Mouse (Mus musculus) embryonic facial prominence, embryonic 15.5 days (tissue): ENCODE measurements at regions not wholly inside any gene's neighbourhood (a gene's known extent, or its start where the extent isn't known, plus 50 kb on each side); places are given as distances from the start of the nearest gene placed in this dataset.

Experiments used
- ATAC-seq: fragments of 200-750 bp; cut with Nextera tagmentation; 2 replicates; pipeline ENCODE4 v1.8.0; 2017; ENCODE audit warnings: low read depth, moderate TSS enrichment; ENCODE audit not compliant: insufficient number of reproducible peaks, low FRiP score, low TSS enrichment
- H3K27ac ChIP-seq: fragments of 300-500 bp; sonication (generic); replicated peaks from 2 replicates; pipeline ENCODE4 v1.5.1; 2015; ENCODE audit warnings: mild to moderate bottlenecking, inconsistent platforms
- H3K27me3 ChIP-seq: fragments of 300-500 bp; sonication (generic); 2 replicates; pipeline ENCODE4 v1.6.1; 2015; ENCODE audit warnings: inconsistent platforms
- H3K36me3 ChIP-seq: fragments of 300-500 bp; sonication (generic); 2 replicates; pipeline ENCODE4 v1.6.1; 2015; ENCODE audit warnings: mild to moderate bottlenecking, inconsistent platforms
- H3K4me1 ChIP-seq: fragments of 300-500 bp; sonication (generic); 2 replicates; pipeline ENCODE4 v1.6.1; 2015; ENCODE audit warnings: inconsistent platforms
- H3K4me2 ChIP-seq: fragments of 300-500 bp; sonication (generic); replicated peaks from 2 replicates; pipeline ENCODE4 v1.6.1; 2015; ENCODE audit warnings: mild to moderate bottlenecking, inconsistent platforms
- H3K4me3 ChIP-seq: fragments of 300-500 bp; sonication (generic); replicated peaks from 2 replicates; pipeline ENCODE4 v1.5.1; 2015; ENCODE audit warnings: mild to moderate bottlenecking, inconsistent platforms
- H3K9ac ChIP-seq: fragments of 300-500 bp; sonication (generic); 2 replicates; pipeline ENCODE4 v1.6.1; 2015; ENCODE audit warnings: inconsistent platforms
- H3K9me3 ChIP-seq: fragments of 300-500 bp; sonication (generic); replicated peaks from 2 replicates; pipeline ENCODE4 v1.6.1; 2016; ENCODE audit warnings: inconsistent platforms
- WGBS: fragments of 180-500 bp; shearing (Covaris S2); methylation state at CpG from one replicate; pipeline ENCODE4 v1.1.7; 2015; 5-methylcytosine and 5-hydroxymethylcytosine counted together

DNA sequence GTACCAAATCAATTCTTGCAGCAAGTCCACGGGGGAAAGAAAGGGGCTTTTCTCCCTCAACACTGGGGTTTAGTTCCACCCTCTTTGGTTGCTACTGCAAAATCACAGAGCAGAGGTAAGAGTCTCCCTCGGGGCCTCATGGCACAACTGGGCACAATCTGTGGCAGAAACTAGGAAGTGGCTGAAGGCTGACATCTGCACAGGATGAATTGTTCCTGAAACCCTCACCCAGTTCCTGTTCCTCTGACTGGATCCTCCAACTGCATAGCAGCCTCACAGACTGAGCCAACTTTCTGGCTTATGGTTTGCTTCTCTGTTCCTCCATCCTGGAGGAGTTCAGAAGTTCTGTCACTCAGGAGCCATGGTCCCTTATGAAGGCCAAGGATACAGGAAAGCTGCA, 338.6 kb downstream of the 3100002H09Rik start:
- Histone ChIP-seq H3K36me3 (no peaks in the 10 kb centered on the region), H3K4me2 (no peak overlapping the region), H3K9me3 (no peaks in the 10 kb centered on the region), H3K27ac (no peak overlapping the region), H3K4me3 (no peak overlapping the region), H3K27me3 (no peaks in the 10 kb centered on the region), H3K9ac (no peak overlapping the region), H3K4me1 (peaks cover 5% of the 10 kb centered on the region)
- WGBS, result 65% methylated on average over 2 of the region's 2 CpGs
- ATAC-seq, result no peak

DNA sequence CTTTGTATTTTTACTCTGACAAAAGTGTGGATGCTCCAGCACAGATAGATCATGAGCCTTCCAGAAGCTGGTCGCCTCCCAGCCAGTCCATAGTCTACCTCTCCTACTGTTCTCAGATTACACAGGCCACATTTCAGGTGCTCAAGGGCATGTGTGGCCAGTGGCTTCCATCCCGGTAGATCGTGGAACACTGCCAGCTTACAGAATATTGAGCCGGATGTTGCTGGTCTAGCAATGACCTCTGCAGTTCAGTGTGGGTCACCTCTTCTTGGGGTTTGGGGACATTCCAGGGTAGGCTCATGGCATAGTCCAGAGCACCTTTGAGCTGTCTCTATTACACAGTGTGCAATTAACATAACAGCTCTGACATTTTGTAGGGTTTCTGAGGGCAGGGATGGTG, 342.2 kb downstream of the 3100002H09Rik start:
- Histone ChIP-seq H3K27me3 (no peaks in the 10 kb centered on the region), H3K4me1 (no peaks in the 10 kb centered on the region), H3K4me2 (no peak overlapping the region), H3K9ac (no peak overlapping the region), H3K4me3 (no peak overlapping the region), H3K27ac (no peak overlapping the region), H3K9me3 (no peaks in the 10 kb centered on the region), H3K36me3 (no peaks in the 10 kb centered on the region)
- WGBS, result 71% methylated on average over 4 of the region's 4 CpGs
- no peak for ATAC-seq

DNA sequence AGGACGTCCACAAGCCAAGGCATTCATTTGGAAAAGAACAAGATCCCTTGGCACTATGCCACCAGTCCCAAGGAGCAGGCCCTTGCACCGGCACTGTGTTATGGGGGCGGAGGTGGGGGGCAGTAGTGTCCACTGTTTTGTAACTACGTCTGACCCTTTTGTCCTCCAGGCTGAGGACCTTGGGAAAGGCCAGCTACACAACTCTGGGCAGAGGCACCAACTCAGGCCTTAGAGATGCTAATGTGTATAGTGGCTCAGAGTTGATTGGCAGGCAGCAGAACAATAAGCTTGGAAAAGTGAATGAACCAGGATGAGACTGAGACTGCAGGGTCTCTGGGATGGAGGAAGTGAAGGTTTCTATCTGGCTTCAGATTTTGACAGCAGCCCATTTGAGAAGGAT, 344.0 kb downstream of the 3100002H09Rik start:
- Histone ChIP-seq H3K4me1 (no peaks in the 10 kb centered on the region), H3K9ac (no peak overlapping the region), H3K4me2 (no peak overlapping the region), H3K9me3 (no peaks in the 10 kb centered on the region), H3K27ac (no peak overlapping the region), H3K4me3 (no peak overlapping the region), H3K36me3 (no peaks in the 10 kb centered on the region), H3K27me3 (no peaks in the 10 kb centered on the region)
- ATAC-seq, result no peak
- WGBS, result 39% methylated on average over 4 of the region's 4 CpGs

DNA sequence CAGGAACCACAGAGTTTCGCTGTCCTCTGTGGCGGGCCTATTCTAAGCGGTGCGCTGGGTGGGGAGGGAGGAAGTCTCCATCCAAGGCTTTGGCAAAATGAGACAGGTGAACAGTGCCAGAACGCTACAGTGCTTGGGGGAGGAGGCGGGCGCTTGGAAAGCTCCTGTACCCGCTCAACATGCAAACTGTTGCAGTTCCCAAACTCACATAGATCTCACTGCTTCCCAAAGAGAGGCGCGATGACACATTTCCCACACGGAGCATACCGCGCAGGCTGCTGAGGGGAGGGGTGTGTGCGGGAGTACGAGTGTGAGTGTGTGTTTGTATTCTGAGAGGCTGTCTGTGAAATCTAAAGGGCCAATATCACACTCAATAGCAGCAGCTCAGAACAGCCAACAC, 345.1 kb downstream of the 3100002H09Rik start:
- ATAC-seq, result no peak
- H3K4me2 ChIP-seq, result no peak overlapping the region
- H3K4me3 ChIP-seq, result no peak overlapping the region
- H3K4me1 ChIP-seq, result no peaks in the 10 kb centered on the region
- H3K36me3 ChIP-seq, result no peaks in the 10 kb centered on the region
- 84% methylated on average over 15 of the region's 15 CpGs for WGBS
- no peak overlapping the region for H3K27ac ChIP-seq
- H3K9ac ChIP-seq, result no peak overlapping the region
- no peaks in the 10 kb centered on the region for H3K9me3 ChIP-seq
- no peaks in the 10 kb centered on the region for H3K27me3 ChIP-seq

DNA sequence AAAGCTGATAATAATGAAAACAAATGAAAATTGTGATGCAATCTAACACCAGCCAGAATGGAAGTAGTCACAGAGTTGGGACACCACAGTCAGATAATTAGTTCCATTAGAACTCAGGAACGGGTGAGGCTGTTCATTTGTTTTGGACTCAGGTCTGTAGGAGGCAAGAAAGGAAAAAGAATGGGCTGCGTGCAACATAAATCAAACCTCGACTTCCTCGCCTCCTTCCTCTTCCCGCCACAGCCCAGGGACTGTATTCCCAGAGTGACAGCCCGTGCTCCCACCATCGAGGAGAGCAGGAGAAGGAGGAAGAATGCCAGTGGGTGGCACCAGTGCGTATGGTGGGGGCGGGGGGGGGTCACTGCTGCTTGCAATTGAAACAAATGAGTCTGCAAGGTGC, 339.2 kb upstream of the 4930535I16Rik start:
- Histone ChIP-seq H3K9ac (no peak overlapping the region; the same call in 1 of the 2 replicates), H3K36me3 (no peaks in the 10 kb centered on the region), H3K27me3 (peaks cover 15% of the 10 kb centered on the region; the same call in 1 of the 2 replicates), H3K4me1 (peaks cover 10% of the 10 kb centered on the region), H3K9me3 (no peaks in the 10 kb centered on the region), H3K4me3 (no peak overlapping the region), H3K4me2 (no peak overlapping the region), H3K27ac (no peak overlapping the region)
- no peak for ATAC-seq
- 21% methylated on average over 9 of the region's 9 CpGs for WGBS

DNA sequence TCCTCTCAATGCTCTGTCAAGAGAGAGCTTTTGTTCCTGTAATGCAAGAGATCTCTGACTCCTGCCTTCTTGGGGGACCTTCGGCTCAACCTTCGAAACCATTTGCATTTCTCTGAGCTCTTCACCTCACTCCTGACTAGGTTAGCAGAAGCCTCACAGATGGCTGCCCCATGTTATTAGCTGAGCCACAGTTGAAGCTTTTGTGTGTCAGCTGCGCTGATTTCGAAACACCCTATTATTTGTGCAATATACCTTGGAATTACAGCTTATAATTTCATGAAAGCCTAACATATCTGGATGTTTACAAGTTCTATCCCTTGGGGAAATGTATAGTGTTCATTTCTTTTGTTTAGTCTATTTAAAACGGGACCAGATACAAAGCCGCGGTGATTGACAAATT, 338.7 kb upstream of the 4930535I16Rik start:
- no peak for ATAC-seq
- Histone ChIP-seq H3K4me3 (no peak overlapping the region), H3K9ac (no peak overlapping the region), H3K4me1 (peaks cover 10% of the 10 kb centered on the region), H3K4me2 (no peak overlapping the region), H3K36me3 (no peaks in the 10 kb centered on the region), H3K9me3 (no peaks in the 10 kb centered on the region), H3K27ac (no peak overlapping the region), H3K27me3 (peaks cover 15% of the 10 kb centered on the region; the same call in 1 of the 2 replicates)
- WGBS, result 68% methylated on average over 7 of the region's 7 CpGs

DNA sequence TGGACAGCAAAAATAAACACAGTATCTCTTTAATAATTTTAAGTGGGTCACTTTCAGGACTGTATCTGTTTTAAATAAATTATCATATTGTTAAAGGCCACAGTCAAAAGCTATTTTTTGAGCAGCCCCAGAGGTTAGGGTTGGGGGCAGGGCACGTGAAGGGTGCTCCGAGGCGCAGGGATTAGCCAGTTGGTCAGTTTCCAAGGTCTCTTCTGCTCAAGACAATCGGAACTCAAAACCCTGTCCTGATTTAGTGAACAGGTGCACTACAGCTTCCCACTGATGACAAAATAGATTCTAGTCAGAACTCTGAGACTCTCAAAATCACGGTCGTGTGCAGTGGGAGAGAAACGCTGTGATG, 337.3 kb upstream of the 4930535I16Rik start:
- ATAC-seq, result no peak

DNA sequence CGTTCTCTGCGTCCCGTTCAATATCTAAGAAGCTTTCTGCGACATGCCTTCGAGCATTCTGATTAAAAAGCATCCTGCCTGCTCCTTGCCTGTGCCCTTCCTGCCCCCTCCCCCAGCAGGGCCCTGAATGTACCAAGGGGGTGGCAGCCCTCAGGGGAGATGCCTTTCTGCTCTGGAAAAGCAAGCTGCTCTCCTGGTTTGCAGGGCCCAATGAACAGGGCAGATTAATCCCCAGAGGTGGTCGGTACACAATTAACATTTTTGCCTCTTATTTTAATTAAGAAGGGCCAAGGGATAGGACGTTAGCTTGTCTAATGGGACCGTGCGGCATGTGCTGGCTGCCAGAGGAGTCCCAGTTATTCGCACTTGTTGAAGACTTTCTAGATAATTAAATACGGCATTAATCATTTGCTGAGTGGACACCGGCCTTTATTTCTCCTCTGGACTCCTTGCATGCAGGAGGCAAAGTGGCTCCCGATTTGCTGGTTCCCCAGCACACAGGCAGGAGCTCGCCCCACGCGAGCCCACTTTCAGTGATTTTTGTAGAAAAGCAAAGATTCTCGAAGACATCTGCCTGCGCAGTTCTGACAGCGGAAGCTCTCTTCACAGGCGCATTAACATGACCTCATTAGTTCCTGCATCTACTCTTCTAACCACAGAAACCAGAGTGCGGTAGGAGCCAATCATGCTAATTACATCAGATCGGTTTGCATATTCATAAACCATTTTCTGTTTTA, 336.8 kb upstream of the 4930535I16Rik start:
- 22% methylated on average over 22 of the region's 22 CpGs for WGBS
- peaks cover 10% of the 10 kb centered on the region for H3K4me1 ChIP-seq
- no peak overlapping the region for H3K9ac ChIP-seq
- no peak overlapping the region for H3K4me2 ChIP-seq
- H3K27me3 ChIP-seq, result peaks cover 15% of the 10 kb centered on the region; the same call in 1 of the 2 replicates
- H3K27ac ChIP-seq, result no peak overlapping the region
- ATAC-seq, result no peak
- no peaks in the 10 kb centered on the region for H3K36me3 ChIP-seq
- H3K9me3 ChIP-seq, result no peaks in the 10 kb centered on the region
- H3K4me3 ChIP-seq, result no peak overlapping the region

More for the DNA sequence above, 337.3 kb upstream of the 4930535I16Rik start:
- Histone ChIP-seq H3K4me1 (peaks cover 10% of the 10 kb centered on the region), H3K4me3 (no peak overlapping the region), H3K9ac (no peak overlapping the region), H3K27ac (no peak overlapping the region), H3K36me3 (no peaks in the 10 kb centered on the region), H3K4me2 (no peak overlapping the region), H3K9me3 (no peaks in the 10 kb centered on the region), H3K27me3 (peaks cover 15% of the 10 kb centered on the region; the same call in 1 of the 2 replicates)
- 41% methylated on average over 7 of the region's 7 CpGs for WGBS

DNA sequence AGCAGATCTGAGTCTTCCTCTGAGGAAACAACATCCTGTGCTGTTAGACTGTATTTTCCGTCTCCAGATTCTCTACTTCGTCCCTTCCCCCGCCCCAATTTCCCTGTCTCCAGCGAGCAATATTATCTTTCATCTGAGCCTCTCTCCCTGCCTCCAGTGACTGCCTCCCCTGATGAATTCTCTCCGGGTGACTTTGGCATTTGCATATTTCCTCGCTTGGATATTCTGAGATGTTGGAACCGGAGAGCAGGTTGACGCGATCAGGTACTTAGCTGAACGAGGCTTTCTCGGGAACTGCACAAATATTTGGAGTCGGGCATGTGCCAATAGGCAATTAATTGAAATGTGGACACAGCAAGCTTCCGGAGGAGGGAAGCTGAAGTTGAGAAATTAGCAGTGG, 323.8 kb upstream of the 4930535I16Rik start:
- Histone ChIP-seq H3K9me3 (no peaks in the 10 kb centered on the region), H3K4me1 (peaks cover 10% of the 10 kb centered on the region; the same call in 1 of the 2 replicates), H3K27ac (no peak overlapping the region), H3K4me2 (no peak overlapping the region), H3K36me3 (no peaks in the 10 kb centered on the region), H3K27me3 (no peaks in the 10 kb centered on the region), H3K9ac (no peak overlapping the region), H3K4me3 (no peak overlapping the region)
- 13% methylated on average over 13 of the region's 13 CpGs for WGBS
- ATAC-seq, result no peak

DNA sequence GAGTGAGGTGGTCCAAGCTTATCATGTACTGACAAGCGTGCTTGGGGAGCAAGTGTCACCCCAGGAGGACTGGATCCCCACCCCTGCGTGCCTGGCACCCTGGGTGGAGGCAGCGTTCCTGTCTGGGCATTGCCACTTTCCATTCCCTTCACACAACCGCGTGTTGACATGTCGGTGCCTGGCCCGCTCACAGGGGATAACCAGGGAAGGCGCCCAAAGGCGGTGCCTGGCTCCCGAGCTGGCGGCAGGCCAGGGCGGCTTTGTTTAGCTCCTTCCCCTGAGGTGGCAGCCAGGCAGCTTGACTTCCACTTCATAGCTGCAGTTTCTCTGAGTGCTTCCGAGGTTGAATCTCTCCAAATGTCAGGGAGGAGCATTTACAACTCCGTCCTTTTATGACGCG, 318.7 kb upstream of the 4930535I16Rik start:
- no peaks in the 10 kb centered on the region for H3K36me3 ChIP-seq
- peaks cover 1% of the 10 kb centered on the region; the same call in 1 of the 2 replicates for H3K4me1 ChIP-seq
- no peak overlapping the region for H3K27ac ChIP-seq
- H3K9ac ChIP-seq, result no peak overlapping the region
- no peak overlapping the region for H3K4me3 ChIP-seq
- H3K4me2 ChIP-seq, result no peak overlapping the region
- ATAC-seq, result no peak; the same call in 1 of the 2 replicates
- H3K27me3 ChIP-seq, result no peaks in the 10 kb centered on the region
- H3K9me3 ChIP-seq, result no peaks in the 10 kb centered on the region
- 41% methylated on average over 16 of the region's 16 CpGs for whole genome bisulfite sequencing

DNA sequence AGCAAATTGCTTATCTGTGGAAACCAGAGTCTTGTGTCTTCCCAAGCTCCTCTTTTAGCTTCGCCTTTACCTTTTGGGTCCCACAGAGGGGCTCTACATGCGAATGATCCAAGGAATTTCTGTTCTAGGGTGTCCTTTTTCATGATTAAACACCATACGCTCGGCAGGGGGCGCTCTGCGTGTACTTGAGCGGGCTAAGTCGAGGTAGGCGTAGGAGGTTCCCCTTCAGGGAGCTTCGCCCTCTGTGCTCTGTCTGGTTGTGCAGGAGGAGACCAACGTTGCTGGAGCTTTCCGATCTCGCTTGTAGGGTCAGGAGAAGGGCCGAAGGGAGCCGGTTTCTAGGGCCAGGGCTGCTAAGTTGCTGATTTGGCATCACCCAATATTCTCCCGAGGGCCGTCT, 310.7 kb upstream of the 4930535I16Rik start:
- Histone ChIP-seq H3K4me3 (no peak overlapping the region), H3K36me3 (no peaks in the 10 kb centered on the region), H3K9me3 (no peaks in the 10 kb centered on the region), H3K9ac (no peak overlapping the region), H3K4me1 (peaks cover 3% of the 10 kb centered on the region; the same call in 1 of the 2 replicates), H3K4me2 (peak overlapping the region; percentile 23; the same call in 1 of the 2 replicates), H3K27me3 (peaks cover 3% of the 10 kb centered on the region; the same call in 1 of the 2 replicates), H3K27ac (no peak overlapping the region)
- ATAC-seq, result no peak
- WGBS, result 9% methylated on average over 17 of the region's 17 CpGs
